Mouse (Mus musculus) splenic B cell, adult 2 months (primary cell): Measurements from ENCODE around the gene Zfp512b.

Experiments
- DNase-seq: peaks from one replicate; pipeline ENCODE4 v3.0.0-alpha.2; 2011; ENCODE audit warnings: low read depth, low spot score
- H3K27me3 ChIP-seq: 2 replicates; pipeline ENCODE4 v1.6.1; 2012; ENCODE audit warnings: mild to moderate bottlenecking, low read length, moderate library complexity, mixed read lengths; ENCODE audit not compliant: control insufficient read depth, poor library complexity, insufficient read depth, severe bottlenecking
- H3K36me3 ChIP-seq: 2 replicates; pipeline ENCODE4 v1.6.1; 2012; ENCODE audit warnings: mild to moderate bottlenecking, low read length, moderate library complexity, mixed read lengths; ENCODE audit not compliant: control insufficient read depth, poor library complexity, insufficient read depth, severe bottlenecking

The Zfp512b gene

DNA sequence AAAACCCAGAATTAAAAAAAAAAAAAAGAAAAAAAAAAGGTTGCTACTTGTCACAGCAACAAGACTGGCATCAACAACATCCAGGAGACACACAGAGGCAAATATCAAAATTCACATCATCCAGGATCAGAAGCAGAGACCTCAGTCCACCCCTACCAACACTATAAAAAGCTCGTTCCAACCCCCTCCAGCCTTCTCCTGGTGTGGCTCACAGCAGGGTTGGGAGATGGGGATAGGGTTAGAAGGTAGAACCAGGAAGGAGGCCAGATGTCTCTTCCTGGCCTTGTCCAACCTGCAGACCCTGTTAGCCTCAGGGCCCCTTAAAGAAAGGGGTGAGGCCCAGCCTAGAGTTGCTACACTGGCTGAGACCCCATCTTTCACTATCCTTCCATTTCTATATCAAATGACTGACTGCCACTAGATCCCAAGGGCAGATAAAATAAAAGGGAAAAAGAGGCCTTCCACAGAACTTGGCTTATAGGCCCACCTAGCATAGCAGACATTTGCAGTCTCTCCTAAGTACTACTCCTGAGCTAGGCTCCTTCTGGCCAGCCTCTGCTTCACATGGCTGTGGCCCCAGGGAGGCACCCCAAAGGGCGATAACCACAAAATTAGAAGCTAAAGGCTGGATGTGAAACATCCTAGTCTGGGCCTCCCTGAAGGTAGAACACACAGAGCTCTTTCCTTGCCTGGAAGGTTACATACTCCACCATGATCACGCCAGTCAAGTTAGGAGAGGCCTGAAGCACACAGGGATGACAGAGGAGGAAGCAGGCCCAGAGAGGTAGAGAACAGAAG is 8.9 kb downstream of the Zfp512b start:
- Histone ChIP-seq H3K27me3 (no peaks in the 10 kb centered on the region), H3K36me3 (no peaks in the 10 kb centered on the region; the same call in 1 of the 2 replicates)
- DNase-seq: no peak

DNA sequence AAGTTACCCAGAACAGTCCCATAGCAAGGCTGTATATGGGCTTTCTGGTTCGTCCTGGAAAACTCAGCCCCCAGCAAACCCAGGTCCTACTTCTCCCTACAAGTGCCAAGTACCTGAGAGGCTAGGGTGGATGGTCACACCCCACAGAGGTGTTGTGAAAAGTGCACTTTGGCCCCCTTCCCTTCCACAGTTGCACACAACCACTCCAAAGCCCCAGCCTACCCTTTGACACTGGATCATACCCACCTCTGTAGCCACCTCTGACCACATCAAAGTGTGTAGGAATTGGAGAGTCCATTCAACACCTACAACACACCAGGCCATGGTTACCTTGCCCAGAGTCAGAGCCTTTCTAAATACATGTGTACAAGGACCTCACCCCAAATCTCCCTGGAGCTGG is 9.7 kb downstream of the Zfp512b start:
- H3K36me3 ChIP-seq: no peaks in the 10 kb centered on the region
- no peak for DNase-seq

DNA sequence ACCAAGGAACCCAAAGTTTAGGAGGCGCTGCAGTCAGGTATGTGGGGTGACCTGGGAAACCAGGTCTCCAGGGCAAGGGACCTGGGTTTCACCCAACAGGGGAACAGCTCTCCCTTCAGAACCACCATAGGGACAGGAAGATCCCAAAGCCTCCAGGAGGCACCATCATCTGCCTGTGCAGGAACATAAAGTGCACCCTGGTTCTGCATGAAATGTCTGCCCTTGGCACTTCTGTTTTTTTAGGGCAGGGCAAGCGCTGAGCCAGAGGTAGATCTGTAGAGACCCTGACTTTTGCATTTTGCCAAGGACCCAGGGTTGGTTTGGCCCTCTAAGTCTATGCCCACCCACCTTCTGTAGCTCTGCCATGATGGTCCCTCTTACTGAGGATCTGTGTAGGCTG is 10.2 kb downstream of the Zfp512b start:
- H3K27me3 ChIP-seq: no peaks in the 10 kb centered on the region
- DNase-seq: no peak
- no peaks in the 10 kb centered on the region for H3K36me3 ChIP-seq

More for the DNA sequence above, 9.7 kb downstream of the Zfp512b start:
- H3K27me3 ChIP-seq: no peaks in the 10 kb centered on the region

- no peaks in the 10 kb centered on the region for H3K36me3 ChIP-seq
- no peaks in the 10 kb centered on the region for H3K27me3 ChIP-seq
- peak; percentile 79 for DNase-seq
Measured at GRCm38 (mm10) chr2:181581402-181582120, 11.0 kb downstream of the Zfp512b start.

DNA sequence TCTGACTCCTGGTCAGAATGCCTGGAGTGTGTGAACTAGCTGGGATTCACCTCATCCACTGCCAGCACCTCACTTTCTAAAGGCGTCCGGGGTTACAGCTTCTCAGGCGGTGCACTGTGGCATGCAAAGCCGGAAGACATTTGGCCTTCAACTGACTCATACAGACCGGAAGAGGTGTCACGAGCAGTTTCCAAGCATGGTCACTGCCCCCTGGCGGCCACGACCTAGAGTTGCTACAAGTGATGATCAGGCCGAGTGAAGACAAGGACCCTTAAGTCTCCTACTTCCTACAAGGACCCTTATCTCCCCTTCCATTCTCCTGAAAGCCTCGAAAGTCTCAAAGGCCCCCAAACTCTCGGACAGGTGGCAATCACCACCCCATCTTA is 11.6 kb downstream of the Zfp512b start:
- Histone ChIP-seq H3K36me3 (no peaks in the 10 kb centered on the region), H3K27me3 (no peaks in the 10 kb centered on the region)
- DNase-seq: peak; percentile 95

GRCm38 (mm10) chr2:181580131-181580772 is 12.4 kb downstream of the Zfp512b start:
- Histone ChIP-seq H3K27me3 (no peaks in the 10 kb centered on the region), H3K36me3 (no peaks in the 10 kb centered on the region)
- DNase-seq: no peak

DNA sequence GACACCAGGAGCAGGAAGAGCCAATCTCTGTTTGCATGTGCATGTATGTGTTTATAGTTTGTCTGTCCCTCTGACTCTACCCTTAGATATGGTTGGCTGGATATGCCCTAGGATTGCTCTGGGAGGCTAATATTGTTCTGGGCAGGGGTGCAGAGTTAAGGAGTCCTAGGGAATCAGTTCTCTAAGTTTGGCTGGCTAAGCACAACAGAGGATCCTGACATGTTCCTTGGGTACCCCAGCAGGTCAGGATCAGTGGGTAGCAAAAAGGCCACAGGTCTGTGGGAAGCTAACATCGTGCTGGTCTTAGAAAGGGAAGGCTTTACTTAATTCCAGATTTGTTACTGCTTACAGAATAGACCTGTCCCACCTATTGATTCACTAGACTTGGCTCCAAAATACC is 12.9 kb downstream of the Zfp512b start:
- no peaks in the 10 kb centered on the region for H3K27me3 ChIP-seq

DNA sequence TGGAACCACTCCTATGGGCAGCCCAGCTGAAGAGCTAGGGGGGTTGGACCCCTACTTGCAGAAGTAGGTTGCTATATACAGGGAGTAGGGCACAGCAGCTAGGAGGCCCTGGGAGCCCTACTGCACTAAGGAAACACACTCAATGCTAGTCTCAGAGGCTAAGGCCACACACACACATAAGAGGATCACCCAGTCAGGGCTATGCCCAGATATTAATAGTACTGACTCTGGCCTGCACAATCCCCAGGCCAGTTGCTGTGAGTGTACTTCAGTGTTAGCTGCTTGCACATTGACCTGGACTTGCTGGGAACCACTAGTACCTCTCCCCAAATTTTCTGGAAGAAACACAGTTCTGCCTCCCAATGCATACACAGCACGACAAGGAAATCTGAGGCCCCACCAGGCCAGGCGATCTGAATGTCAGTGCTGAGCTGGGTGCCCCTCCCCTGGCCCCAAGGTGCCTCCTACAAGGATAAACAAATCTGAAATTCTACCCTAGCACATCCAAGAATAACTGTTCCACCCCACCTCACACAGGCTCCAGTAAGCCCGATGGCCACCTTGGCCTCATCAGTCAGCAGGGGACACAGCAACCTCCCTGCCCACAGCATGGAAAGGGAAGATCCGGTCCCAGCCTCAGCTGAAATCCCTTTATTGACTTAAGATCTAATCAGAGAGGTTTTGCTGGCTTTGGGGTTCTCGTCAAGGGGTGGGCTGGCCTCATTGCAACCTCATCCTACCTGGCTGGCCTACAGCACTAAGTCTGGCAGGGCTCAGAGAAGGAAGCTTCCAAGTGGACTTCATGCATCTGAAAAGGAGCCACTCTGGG is 13.6 kb downstream of the Zfp512b start:
- Histone ChIP-seq H3K36me3 (no peaks in the 10 kb centered on the region), H3K27me3 (no peaks in the 10 kb centered on the region)
- DNase-seq: no peak

More for the DNA sequence above, 12.9 kb downstream of the Zfp512b start:
- no peaks in the 10 kb centered on the region for H3K36me3 ChIP-seq
- no peak for DNase-seq

- DNase-seq: no peak
- H3K36me3 ChIP-seq: no peaks in the 10 kb centered on the region
- H3K27me3 ChIP-seq: no peaks in the 10 kb centered on the region
Measured at GRCm38 (mm10) chr2:181577981-181578581, 14.5 kb downstream of the Zfp512b start.

DNA sequence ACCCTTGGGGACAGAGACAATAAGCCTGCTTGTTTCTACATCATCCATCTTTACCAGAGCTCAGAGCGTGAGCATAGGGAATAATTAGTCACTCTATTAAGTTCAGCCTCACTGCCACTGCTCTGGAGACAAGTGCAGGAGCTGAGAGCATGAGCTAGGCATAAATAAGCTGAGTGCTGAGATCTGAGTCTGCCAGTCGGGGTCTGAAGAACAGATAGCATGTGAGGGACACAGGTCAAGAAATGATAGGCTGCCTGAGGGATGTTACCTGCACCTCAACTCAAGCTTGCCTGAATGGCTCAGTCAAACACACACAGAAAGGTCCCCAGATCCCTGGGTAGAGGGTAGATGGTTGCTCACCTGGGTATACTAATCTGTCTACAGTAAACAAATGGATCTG is 15.5 kb downstream of the Zfp512b start:
- no peak for DNase-seq
- Histone ChIP-seq H3K27me3 (no peaks in the 10 kb centered on the region), H3K36me3 (no peaks in the 10 kb centered on the region)

DNA sequence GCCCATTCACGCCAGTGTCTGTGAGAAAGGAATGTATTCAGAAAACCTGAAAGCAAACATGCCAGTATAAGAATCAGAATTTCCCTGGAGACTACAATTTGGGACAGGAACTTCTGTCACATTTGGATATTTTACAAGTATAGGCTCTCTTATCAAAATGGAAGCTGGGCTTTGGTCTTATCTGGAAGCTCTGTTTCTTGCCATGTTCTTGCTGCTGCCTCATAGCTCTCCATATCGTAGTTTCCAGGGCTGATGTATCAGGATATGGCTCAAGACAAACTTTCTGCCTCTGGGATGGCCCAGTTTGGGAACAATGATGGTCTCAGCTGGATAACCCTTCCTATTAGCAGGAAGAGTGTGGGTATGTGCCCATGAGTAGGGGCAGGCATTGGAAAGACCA is 16.0 kb downstream of the Zfp512b start:
- H3K27me3 ChIP-seq: no peaks in the 10 kb centered on the region
- H3K36me3 ChIP-seq: no peaks in the 10 kb centered on the region
- no peak for DNase-seq

DNA sequence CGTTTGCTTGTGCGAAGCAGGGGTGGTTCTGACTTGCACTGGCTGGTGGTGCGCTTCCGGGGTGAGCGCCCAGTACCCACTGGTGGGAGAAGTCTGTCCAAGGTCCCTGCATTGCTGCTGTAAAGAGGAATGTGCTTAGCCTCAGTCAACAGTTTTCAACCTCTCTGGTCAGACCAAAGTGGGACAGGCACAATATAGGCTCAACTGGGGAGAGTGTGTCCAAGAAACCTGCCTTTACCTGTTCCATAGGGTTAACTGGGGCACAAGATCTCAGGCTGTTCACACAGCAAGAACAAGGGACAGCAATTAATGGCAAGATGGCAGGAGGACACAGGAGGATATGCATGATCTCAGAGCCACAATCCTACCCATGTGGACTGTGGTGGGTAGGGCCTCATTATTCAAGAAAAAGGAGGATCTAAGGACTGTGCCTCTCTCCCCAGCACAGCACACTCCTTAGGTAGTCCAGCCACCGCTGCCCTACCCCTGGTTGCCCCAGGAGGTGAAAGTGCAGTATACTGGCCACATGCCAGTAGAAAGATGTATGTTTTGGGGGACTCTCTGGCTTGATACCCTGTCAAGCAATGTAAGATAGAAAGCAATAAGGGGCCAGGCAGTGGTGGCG is 17.6 kb downstream of the Zfp512b start:
- Histone ChIP-seq H3K36me3 (no peaks in the 10 kb centered on the region), H3K27me3 (no peaks in the 10 kb centered on the region)
- DNase-seq: no peak

DNA sequence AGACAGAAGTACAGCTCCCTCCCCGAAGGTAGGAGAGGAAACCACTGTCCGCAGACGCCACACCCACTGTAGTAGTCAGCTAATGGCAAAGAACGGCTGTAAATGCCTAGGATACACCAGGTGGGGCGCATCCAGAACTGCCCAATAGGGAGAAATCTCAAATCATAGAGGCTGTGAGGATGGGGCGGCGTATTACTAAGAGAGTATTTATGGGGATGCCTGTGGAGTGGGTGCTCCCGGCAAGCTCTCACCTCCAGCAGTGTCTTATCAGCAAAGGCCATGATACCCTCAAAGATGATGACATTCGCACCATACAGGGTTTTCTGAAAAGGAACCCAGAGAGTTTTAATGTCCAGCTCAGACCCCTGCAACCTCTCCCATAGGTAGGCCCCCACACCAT is 18.6 kb downstream of the Zfp512b start:
- no peaks in the 10 kb centered on the region for H3K27me3 ChIP-seq
- no peak for DNase-seq
- 0 out of 2 replicates have a peak, but pooled peaks cover 1% of the 10 kb centered on the region for H3K36me3 ChIP-seq
